Mouse (Mus musculus): ENCODE measurements around the gene Usp2. TPM values are rescaled to one million over a fixed set of nuclear protein-coding genes. Genes with fewer than 3 reads are reported as not detected.
A peak's percentile ranks its signal among the peaks of the same experiment; 100 is the strongest.

Usp2 gene
- total and polyA plus RNA-seq, 3 experiments: 3.6 to 13.9 TPM; not detected in 1

GRCm38 (mm10) chr9:44042836-44043707 is 23.7 kb upstream of the Usp2 start, which contains the start of gene Thy1:
Gene Thy1, plus strand, starts transcription at chr9:44043384.
- peaks cover 5 to 33% of the 10 kb centered on the region in 2 experiments for H3K4me1 ChIP-seq (ENCODE audit: control insufficient read depth in 1 of 2, insufficient read depth in 2 of 2, low read length in 2 of 2)
- H3K36me3 ChIP-seq (ENCODE audit: control insufficient read depth in 1 of 2, insufficient read depth in 2 of 2, low read length in 2 of 2): peaks cover 0 to 29% of the 10 kb centered on the region in 2 experiments; a peak in 2 of 4 replicates
- DNase-seq (ENCODE audit: low read depth, low spot score): peak; percentile 23
- H3K9ac ChIP-seq (ENCODE audit: control insufficient read depth, low read depth, low read length, poor library complexity, severe bottlenecking): peak within 1 kb of the TSS; percentile 33
- TF ChIP-seq UBTF (IDR thresholded peaks at IDR 0.05; ENCODE audit: borderline replicate concordance, insufficient read depth, low read depth, low read length): no peak
- no peak for TF ChIP-seq GABPA (IDR thresholded peaks at IDR 0.05; ENCODE audit: low read depth, low read length)
- TF ChIP-seq USF2 (IDR thresholded peaks at IDR 0.05; ENCODE audit: borderline replicate concordance in 1 of 2, insufficient read depth in 1 of 2, low read depth in 1 of 2, low read length in 2 of 2): no peak
- no peak for TF ChIP-seq ZNF384 (IDR thresholded peaks at IDR 0.05; ENCODE audit: low read depth, low read length)
- TF ChIP-seq MYB (IDR thresholded peaks at IDR 0.05; ENCODE audit: low read depth, low read length): no peak
- TF ChIP-seq ZKSCAN1 (IDR thresholded peaks at IDR 0.05; ENCODE audit: low read depth, low read length): no peak
- TF ChIP-seq SMC3 (IDR thresholded peaks at IDR 0.05; ENCODE audit: low read depth, low read length): no peak
- no peak for TF ChIP-seq EP300 (IDR thresholded peaks at IDR 0.05; ENCODE audit: low read depth in 1 of 2, low read length in 2 of 2)
- TF ChIP-seq TCF12 (IDR thresholded peaks at IDR 0.05; ENCODE audit: low read depth, low read length): no peak
- TF ChIP-seq ZC3H11A (IDR thresholded peaks at IDR 0.05; ENCODE audit: low read depth, low read length): no peak
- no peak for TF ChIP-seq POLR2AphosphoS2 (IDR thresholded peaks at IDR 0.05; ENCODE audit: low read length)
- TF ChIP-seq MAX (IDR thresholded peaks at IDR 0.05; ENCODE audit: low read length): no peak
- H3K27me3 ChIP-seq (ENCODE audit: control insufficient read depth in 1 of 2, insufficient read depth in 2 of 2, low read length in 2 of 2): no peaks in the 10 kb centered on the region
- peak within 1 kb of the TSS; percentile 13 to 35; a peak in 2 of 4 replicates for H3K4me3 ChIP-seq (ENCODE audit: control insufficient read depth in 1 of 2, insufficient read depth in 1 of 2, low read depth in 2 of 2, low read length in 2 of 2)
- no peaks in the 10 kb centered on the region for H3K79me2 ChIP-seq (ENCODE audit: control insufficient read depth, insufficient read depth, low read length, poor library complexity)
- peak within 1 kb of the TSS; percentile 61 for H3K27ac ChIP-seq (ENCODE audit: control insufficient read depth, low read depth, low read length)
- H3K9me3 ChIP-seq (replicated peaks; ENCODE audit: insufficient read depth, low read length): no peaks in the 10 kb centered on the region

- Histone ChIP-seq H3K4me3 (ENCODE audit: control insufficient read depth in 1 of 2, insufficient read depth in 1 of 2, low read depth in 2 of 2, low read length in 2 of 2) (peak overlapping the region; percentile 13 to 35; a peak in 2 of 4 replicates), H3K36me3 (ENCODE audit: control insufficient read depth in 1 of 2, insufficient read depth in 2 of 2, low read length in 2 of 2) (peaks cover 0 to 29% of the 10 kb centered on the region in 2 experiments; a peak in 2 of 4 replicates), H3K9me3 (replicated peaks; ENCODE audit: insufficient read depth, low read length) (no peaks in the 10 kb centered on the region), H3K9ac (ENCODE audit: control insufficient read depth, low read depth, low read length, poor library complexity, severe bottlenecking) (peak overlapping the region; percentile 33), H3K27ac (ENCODE audit: control insufficient read depth, low read depth, low read length) (peak overlapping the region; percentile 61), H3K79me2 (ENCODE audit: control insufficient read depth, insufficient read depth, low read length, poor library complexity) (no peaks in the 10 kb centered on the region), H3K27me3 (ENCODE audit: control insufficient read depth in 1 of 2, insufficient read depth in 2 of 2, low read length in 2 of 2) (no peaks in the 10 kb centered on the region), H3K4me1 (ENCODE audit: control insufficient read depth in 1 of 2, insufficient read depth in 2 of 2, low read length in 2 of 2) (peaks cover 5 to 40% of the 10 kb centered on the region in 2 experiments)
- DNase-seq (ENCODE audit: low read depth, low spot score): peak; percentile 80
- TF ChIP-seq BHLHE40 (IDR thresholded peaks at IDR 0.05; ENCODE audit: borderline replicate concordance, low read depth, low read length) (0 out of 2 replicates have a peak, but pooled peaks have one; percentile 25), GATA1 (IDR thresholded peaks at IDR 0.05; ENCODE audit: low read depth, low read length) (0 out of 2 replicates have a peak, but pooled peaks have one; percentile 47), UBTF (IDR thresholded peaks at IDR 0.05; ENCODE audit: borderline replicate concordance, insufficient read depth, low read depth, low read length) (no peak), USF2 (IDR thresholded peaks at IDR 0.05; ENCODE audit: borderline replicate concordance in 1 of 2, insufficient read depth in 1 of 2, low read depth in 1 of 2, low read length in 2 of 2) (no peak), MYC (IDR thresholded peaks at IDR 0.05; ENCODE audit: low read depth, low read length) (0 out of 2 replicates have a peak, but pooled peaks have one; percentile 20), MAZ (IDR thresholded peaks at IDR 0.05; ENCODE audit: low read depth, low read length) (peak; percentile 89; the same call in 1 of the 2 replicates), POLR2AphosphoS2 (IDR thresholded peaks at IDR 0.05; ENCODE audit: low read length) (no peak), USF1 (IDR thresholded peaks at IDR 0.05; ENCODE audit: low read depth, low read length) (no peak), MEF2A (IDR thresholded peaks at IDR 0.05; ENCODE audit: extremely low read depth, insufficient replicate concordance, low read depth, low read length, poor library complexity, severe bottlenecking) (no peak), EP300 (IDR thresholded peaks at IDR 0.05; ENCODE audit: low read depth in 1 of 2, low read length in 2 of 2) (peak; percentile 56 to 77), MAFK (IDR thresholded peaks at IDR 0.05; ENCODE audit: borderline replicate concordance, low read depth, low read length) (no peak), NELFE (IDR thresholded peaks at IDR 0.05; ENCODE audit: low read depth, low read length) (no peak), CTCF (IDR thresholded peaks at IDR 0.05 in 2 of 3, conservative IDR thresholded peaks at IDR 0.05 in 1 of 3; ENCODE audit: control insufficient read depth in 1 of 3, insufficient read depth in 1 of 3, low read depth in 2 of 3, low read length in 3 of 3, poor library complexity in 1 of 3, severe bottlenecking in 1 of 3) (no peak), RCOR1 (IDR thresholded peaks at IDR 0.05; ENCODE audit: low read depth, low read length) (peak; percentile 80; the same call in 1 of the 2 replicates), GABPA (IDR thresholded peaks at IDR 0.05; ENCODE audit: low read depth, low read length) (no peak), ETS1 (IDR thresholded peaks at IDR 0.05; ENCODE audit: low read depth, low read length) (no peak; the same call in 1 of the 2 replicates), TAL1 (IDR thresholded peaks at IDR 0.05; ENCODE audit: low read length) (peak; percentile 44), TCF12 (IDR thresholded peaks at IDR 0.05; ENCODE audit: low read depth, low read length) (no peak; the same call in 1 of the 2 replicates), CHD2 (IDR thresholded peaks at IDR 0.05; ENCODE audit: low read length) (peak; percentile 62)
Measured at GRCm38 (mm10) chr9:44043708-44044425, 23.0 kb upstream of the Usp2 start.

Measured in MEL (cell line).